Mouse (Mus musculus) T-helper 2 cell (primary cell): Measurements from ENCODE around the gene Itga9.
"Not testable (repeated sequence)": the region's sequence is repeated elsewhere in the genome, so short reads cannot be mapped to it uniquely, and the experiment has no call there.

Experiments used
- in situ Hi-C: fragments of 300-600 bp; cut with MboI, MseI; formaldehyde crosslinking; loops from one replicate; pipeline ENCODE4 v1.15.1; 2025; ENCODE audit warnings: high pct_unique_total_duplicates

Gene Itga9

GRCm38 (mm10) chr9:118606148-118606816 is at the start of gene Itga9:
Gene Itga9 (plus strand): TSS chr9:118606690.
- in situ Hi-C loops, result loop anchor here (5.0 kb wide), 1 partner anchor 266 kb away; no protein-coding TSS in a partner anchor

GRCm38 (mm10) chr9:118556951-118557780 is 49.3 kb upstream of the Itga9 start:
- in situ Hi-C loops, result no loop called here

GRCm38 (mm10) chr9:118563356-118563755 is 43.1 kb upstream of the Itga9 start:
- in situ Hi-C loops, result no loop called here

GRCm38 (mm10) chr9:118563866-118564265 is 42.6 kb upstream of the Itga9 start:
- in situ Hi-C loops, result no loop called here

- in situ Hi-C loops, result no loop called here
Measured at GRCm38 (mm10) chr9:118564696-118565095, 41.8 kb upstream of the Itga9 start.

- in situ Hi-C loops, result no loop called here
Measured at GRCm38 (mm10) chr9:118569328-118569727, 37.2 kb upstream of the Itga9 start.

GRCm38 (mm10) chr9:118570865-118571264 is 35.6 kb upstream of the Itga9 start:
- in situ Hi-C loops, result no loop called here

GRCm38 (mm10) chr9:118571701-118572100 is 34.8 kb upstream of the Itga9 start:
- in situ Hi-C loops, result no loop called here

GRCm38 (mm10) chr9:118574911-118575310 is 31.6 kb upstream of the Itga9 start:
- in situ Hi-C loops, result no loop called here

- in situ Hi-C loops, result no loop called here
Measured at GRCm38 (mm10) chr9:118580371-118580770, 26.1 kb upstream of the Itga9 start.

- in situ Hi-C loops, result no loop called here
Measured at GRCm38 (mm10) chr9:118582757-118583156, 23.7 kb upstream of the Itga9 start.

GRCm38 (mm10) chr9:118584838-118585237 is 21.7 kb upstream of the Itga9 start:
- in situ Hi-C loops, result no loop called here

GRCm38 (mm10) chr9:118585998-118586397 is 20.5 kb upstream of the Itga9 start:
- in situ Hi-C loops, result no loop called here

GRCm38 (mm10) chr9:118587115-118587514 is 19.4 kb upstream of the Itga9 start:
- in situ Hi-C loops, result no loop called here

GRCm38 (mm10) chr9:118589249-118589648 is 17.2 kb upstream of the Itga9 start:
- in situ Hi-C loops, result no loop called here

GRCm38 (mm10) chr9:118590230-118590629 is 16.3 kb upstream of the Itga9 start:
- in situ Hi-C loops, result no loop called here

GRCm38 (mm10) chr9:118591633-118592032 is 14.9 kb upstream of the Itga9 start:
- in situ Hi-C loops, result no loop called here

GRCm38 (mm10) chr9:118592585-118593249 is 13.8 kb upstream of the Itga9 start:
- in situ Hi-C loops, result no loop called here

- in situ Hi-C loops, result no loop called here
Measured at GRCm38 (mm10) chr9:118593443-118593842, 13.0 kb upstream of the Itga9 start.

GRCm38 (mm10) chr9:118596767-118597166 is 9.7 kb upstream of the Itga9 start:
- in situ Hi-C loops, result no loop called here

- in situ Hi-C loops, result not testable (repeated sequence)
Measured at GRCm38 (mm10) chr9:118600393-118600792, 6.1 kb upstream of the Itga9 start.

- in situ Hi-C loops, result no loop called here
Measured at GRCm38 (mm10) chr9:118602576-118602975, 3.9 kb upstream of the Itga9 start.
